Mouse (Mus musculus) right cerebral cortex, postnatal 25 days (tissue): ENCODE measurements around the gene Fgfr2.
A peak's percentile ranks its signal among the peaks of the same experiment; 100 is the strongest.

Experiments used
- DNase-seq: peaks from one replicate; pipeline ENCODE4 v3.0.0; 2022

Fgfr2 gene

GRCm38 (mm10) chr7:130734195-130734787 is 2388.9 kb downstream of the Fgfr2 start:
- no peak for DNase-seq

GRCm38 (mm10) chr7:130733423-130733822 is 2389.7 kb downstream of the Fgfr2 start:
- DNase-seq: no peak

- no peak for DNase-seq
Observed at GRCm38 (mm10) chr7:130732908-130733307, 2390.2 kb downstream of the Fgfr2 start.

GRCm38 (mm10) chr7:130731792-130732191 is 2391.4 kb downstream of the Fgfr2 start:
- no peak for DNase-seq

- no peak for DNase-seq
Observed at GRCm38 (mm10) chr7:130727560-130727959, 2395.6 kb downstream of the Fgfr2 start.

- DNase-seq: no peak
Observed at GRCm38 (mm10) chr7:130726724-130727422, 2396.3 kb downstream of the Fgfr2 start.

- no peak for DNase-seq
Observed at GRCm38 (mm10) chr7:130726185-130726584, 2397.0 kb downstream of the Fgfr2 start.

- no peak for DNase-seq
Observed at GRCm38 (mm10) chr7:130720646-130721335, 2402.4 kb downstream of the Fgfr2 start.

- no peak for DNase-seq
Observed at GRCm38 (mm10) chr7:130719931-130720598, 2403.1 kb downstream of the Fgfr2 start.

- no peak for DNase-seq
Observed at GRCm38 (mm10) chr7:130716989-130717388, 2406.2 kb downstream of the Fgfr2 start.

GRCm38 (mm10) chr7:130716341-130716740 is 2406.8 kb downstream of the Fgfr2 start:
- no peak for DNase-seq

GRCm38 (mm10) chr7:130715467-130715866 is 2407.7 kb downstream of the Fgfr2 start:
- no peak for DNase-seq

GRCm38 (mm10) chr7:130713319-130713718 is 2409.8 kb downstream of the Fgfr2 start:
- DNase-seq: no peak

GRCm38 (mm10) chr7:130711851-130712250 is 2411.3 kb downstream of the Fgfr2 start:
- no peak for DNase-seq

- DNase-seq: no peak
Observed at GRCm38 (mm10) chr7:130709372-130710274, 2413.5 kb downstream of the Fgfr2 start.

- DNase-seq: no peak
Observed at GRCm38 (mm10) chr7:130708940-130709339, 2414.2 kb downstream of the Fgfr2 start.

- DNase-seq: no peak
Observed at GRCm38 (mm10) chr7:130705230-130705629, 2417.9 kb downstream of the Fgfr2 start.

- no peak for DNase-seq
Observed at GRCm38 (mm10) chr7:130701336-130701735, 2421.8 kb downstream of the Fgfr2 start.

- no peak for DNase-seq
Observed at GRCm38 (mm10) chr7:130698480-130698879, 2424.7 kb downstream of the Fgfr2 start.

- DNase-seq: peak; percentile 52
Observed at GRCm38 (mm10) chr7:130696347-130697234, 2426.6 kb downstream of the Fgfr2 start.

- no peak for DNase-seq
Observed at GRCm38 (mm10) chr7:130695669-130696338, 2427.3 kb downstream of the Fgfr2 start.
